Mouse (Mus musculus) 416B (cell line): ENCODE measurements at regions not wholly inside any gene's neighbourhood (a gene's known extent, or its start where the extent isn't known, plus 50 kb on each side); places are given as distances from the start of the nearest gene placed in this dataset.
"Not testable (repeated sequence)": the region's sequence is repeated elsewhere in the genome, so short reads cannot be mapped to it uniquely, and the experiment has no call there.

ENCODE experiments used
- DNase-seq: peaks from one replicate; pipeline ENCODE4 v3.0.0; 2011; ENCODE audit warnings: low read depth

DNA sequence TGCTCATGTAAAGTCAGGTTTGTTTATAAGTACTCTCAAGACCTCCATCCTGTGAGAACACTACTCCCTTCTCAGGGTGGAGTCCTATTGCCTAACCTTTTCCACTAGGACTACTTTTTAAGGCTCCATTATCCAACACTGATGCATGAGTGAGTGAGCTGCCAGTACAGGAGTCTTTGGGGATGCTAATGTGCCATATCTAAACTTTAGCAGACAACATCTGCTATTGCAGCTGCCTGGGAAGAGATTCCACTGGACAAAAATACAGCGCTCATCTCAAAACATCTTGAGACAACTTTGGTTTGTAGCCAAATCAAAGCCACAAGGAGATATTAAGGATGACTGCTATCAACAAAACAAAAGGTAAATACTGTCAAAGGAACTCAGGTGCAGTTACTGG lies 52.3 kb upstream of the Gm10985 start:
- no peak for DNase-seq

DNA sequence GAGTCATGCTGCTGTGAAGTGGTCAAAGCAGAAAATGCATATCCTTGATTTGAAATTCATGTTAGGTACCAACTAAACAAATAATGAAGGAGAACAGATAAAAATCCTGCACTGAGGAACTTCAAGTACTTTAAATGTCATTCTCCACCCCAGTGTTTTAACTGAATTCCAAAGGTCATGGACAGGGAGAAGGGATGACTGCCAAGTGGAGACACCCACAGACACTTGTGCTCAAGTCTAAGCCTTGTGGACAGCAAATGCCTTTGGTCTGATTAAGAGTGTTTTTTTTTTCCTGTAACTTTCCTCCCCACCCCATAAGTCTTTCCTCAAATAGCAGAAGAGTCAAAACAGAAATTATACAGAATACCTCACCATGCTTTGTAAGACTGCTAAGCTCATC lies 55.2 kb upstream of the Gm10985 start:
- DNase-seq: no peak

DNA sequence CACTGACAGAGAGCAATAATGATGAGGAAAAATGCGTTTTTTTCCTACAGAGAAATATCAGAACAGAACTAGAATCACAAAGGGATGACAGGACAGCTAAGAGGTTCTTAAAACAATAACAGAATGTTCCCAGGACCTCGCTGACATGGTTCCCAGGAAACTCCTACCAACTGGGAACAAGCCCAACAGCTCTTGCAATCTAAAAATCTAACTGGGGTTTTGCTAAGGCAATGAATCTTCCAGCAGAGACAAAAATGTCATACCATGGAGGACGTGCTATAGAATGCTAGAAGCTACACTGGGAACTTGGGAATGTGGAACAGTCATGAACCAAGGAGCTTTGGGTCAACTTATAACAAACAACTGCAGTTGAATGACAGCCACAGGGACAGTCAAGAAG lies 59.7 kb upstream of the Gm10985 start:
- DNase-seq: no peak

DNA sequence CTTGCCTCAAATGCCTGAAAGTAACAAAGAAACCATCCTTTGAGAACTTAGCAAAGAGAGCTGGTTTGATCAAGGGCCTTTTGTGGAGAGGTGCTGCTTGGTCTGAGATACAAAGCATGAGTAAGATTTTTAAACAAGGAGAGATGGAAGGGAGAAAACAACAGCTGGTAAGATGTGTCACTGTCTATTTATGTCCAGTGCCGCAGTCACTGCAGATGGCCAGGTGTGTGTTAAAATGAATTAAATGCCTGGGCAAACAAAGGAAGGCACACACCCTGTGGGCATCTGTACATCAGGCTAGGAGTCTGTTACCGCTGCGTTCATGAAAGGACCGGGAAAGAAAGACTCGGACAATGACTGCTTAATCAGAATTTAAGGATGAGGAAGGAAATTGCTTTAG lies 68.2 kb upstream of the Gm10985 start:
- DNase-seq: no peak

DNA sequence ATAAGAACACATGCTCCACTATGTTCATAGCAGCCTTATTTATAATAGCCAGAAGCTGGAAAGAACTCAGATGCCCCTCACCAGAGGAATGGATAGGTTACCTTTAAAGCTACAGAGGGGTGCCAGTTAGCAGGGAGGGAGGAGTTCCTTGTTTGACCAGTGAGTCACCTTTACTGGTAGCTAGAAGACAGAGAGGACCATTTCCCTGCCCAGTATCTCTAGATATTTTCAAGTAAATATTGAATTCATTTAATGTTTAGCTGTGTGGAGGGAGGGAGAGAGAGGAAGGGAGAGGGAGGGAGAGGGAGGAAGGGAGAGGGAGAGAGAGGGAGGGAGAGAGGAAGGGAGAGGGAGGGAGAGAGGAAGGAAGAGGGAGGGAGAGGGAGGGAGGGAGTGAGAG lies 77.3 kb upstream of the Gm10985 start:
- no peak for DNase-seq

DNA sequence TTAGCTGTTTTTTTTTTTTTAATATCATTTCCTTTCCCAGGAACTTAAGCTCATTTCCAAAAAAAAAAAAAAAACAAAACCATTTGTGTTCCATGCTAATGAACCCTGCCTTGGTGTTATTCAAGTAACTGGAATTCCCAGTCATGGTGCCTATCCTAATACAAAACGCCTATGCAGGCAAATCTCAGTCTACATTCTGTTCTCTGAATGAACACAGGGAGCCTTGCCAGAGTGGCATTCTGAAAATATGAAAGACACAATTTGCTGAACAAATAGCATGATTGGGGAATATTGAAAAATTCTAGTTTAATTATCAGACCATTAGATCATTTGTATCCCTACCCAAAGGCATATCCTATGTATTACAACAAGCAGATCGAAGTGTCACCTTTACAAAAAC lies 80.9 kb upstream of the Gm10985 start:
- DNase-seq: no peak

DNA sequence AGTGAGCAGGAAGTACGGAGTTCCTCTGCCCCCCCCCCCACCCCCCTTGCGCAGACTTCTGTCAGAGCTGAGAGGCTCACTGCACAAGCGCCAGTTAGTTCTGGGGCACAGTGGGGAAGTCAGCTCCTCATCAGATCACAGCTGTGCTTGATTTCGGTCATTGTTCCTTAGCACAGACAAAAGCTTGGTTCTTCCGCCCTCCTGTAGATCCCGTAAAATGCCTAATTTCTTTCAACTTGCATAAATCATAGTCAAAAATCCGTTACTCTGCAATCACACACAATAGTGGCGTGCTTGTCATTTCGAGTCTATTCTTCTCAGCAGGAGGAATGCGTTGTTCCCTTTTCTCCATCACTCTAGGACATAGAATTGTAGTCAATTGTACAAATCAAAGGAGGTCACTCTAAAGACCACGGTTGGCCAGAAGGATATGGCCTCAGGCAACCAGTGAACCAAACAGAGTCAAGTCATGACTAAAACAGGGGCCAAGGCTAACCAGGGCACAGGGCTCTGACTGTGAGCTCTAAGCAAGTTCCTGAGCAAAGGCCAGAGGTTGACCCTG lies 83.3 kb upstream of the Gm10985 start:
- DNase-seq: no peak

DNA sequence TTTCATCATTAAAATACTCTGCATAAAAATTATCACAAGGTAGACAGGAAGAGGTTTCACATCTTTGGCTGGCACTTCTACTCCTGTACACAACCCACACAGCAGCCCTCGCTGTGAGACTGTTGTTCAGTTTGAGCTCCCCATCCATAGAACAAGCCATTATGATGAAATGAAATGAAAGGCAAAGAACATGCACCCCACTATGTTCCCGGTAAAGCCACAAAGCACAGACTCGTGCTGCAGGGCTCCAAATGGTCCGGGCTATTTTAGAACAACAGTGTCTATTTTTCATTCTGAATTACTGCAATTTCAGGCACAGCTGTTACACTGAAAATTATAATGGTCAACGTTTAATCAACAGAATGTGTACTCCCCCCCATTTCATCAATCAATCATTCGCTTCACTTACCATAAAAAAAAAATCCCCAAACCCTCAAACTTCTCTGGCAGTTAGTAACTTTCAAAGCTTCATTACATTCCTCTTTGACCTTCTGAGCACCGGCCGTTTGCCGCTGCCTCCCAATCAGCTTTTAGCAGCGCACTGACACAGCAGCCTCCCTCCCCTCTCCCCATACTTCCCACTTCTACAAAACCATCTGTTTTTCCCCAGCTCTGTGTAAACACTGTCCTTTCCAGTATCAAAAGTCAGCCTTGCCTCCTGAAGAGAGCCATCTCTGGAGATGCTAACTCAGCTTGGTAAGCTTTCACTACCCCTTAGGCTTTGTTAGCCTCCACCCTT lies 88.6 kb upstream of the Gm10985 start:
- DNase-seq: no peak

DNA sequence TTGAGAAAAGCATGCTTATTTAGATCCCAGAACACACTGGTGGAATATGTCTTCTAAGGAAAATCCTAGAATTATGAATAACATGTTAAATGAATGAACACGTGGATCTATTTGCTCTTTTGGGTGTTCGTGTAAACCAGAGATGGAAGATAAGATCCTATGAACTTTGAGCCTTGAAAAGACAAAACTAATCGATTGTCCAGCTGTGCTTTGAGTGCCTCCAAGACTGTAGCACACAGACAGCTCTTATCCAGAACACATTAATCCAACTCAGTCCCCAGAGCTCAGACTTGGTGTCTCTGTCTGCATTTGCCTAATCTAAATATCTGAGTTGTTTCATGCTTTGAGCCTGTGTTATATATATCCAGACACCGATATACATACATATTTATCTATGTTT lies 80.0 kb upstream of the Frem2 start:
- DNase-seq: no peak

DNA sequence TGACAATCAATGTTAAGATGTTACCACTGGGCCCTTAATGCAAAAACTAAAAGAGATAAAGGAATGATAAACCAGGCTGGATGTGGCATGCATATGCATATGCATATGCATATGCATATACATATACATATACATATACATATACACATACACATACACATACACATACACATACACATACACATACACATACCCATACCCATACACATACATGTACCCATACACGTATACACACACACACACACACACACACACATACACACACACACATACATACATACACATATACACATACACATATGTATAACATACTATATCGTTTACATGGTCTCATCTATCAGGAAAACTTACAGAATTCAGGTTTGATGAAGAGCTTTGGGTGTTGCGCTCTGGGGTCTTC lies 78.5 kb upstream of the Frem2 start:
- not testable (repeated sequence) for DNase-seq

DNA sequence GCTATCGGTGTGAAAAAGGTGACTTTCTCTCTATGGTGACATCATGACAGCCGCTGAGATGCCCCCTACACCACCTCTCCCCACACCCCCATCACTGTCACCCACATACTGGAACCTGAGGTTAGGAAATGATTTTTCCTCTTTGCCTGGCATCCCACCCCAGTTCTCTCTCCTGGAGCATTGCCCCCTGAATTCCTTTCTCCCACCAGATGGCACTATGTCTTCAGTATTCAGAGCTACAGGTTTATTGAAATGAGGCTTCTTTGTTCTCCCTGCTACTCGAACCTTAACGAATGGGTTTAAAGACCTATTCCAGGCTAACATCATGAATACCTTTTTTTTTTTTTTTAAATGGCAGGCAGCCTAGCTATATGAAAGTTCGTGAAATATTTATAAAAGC lies 78.0 kb upstream of the Frem2 start:
- no peak for DNase-seq

DNA sequence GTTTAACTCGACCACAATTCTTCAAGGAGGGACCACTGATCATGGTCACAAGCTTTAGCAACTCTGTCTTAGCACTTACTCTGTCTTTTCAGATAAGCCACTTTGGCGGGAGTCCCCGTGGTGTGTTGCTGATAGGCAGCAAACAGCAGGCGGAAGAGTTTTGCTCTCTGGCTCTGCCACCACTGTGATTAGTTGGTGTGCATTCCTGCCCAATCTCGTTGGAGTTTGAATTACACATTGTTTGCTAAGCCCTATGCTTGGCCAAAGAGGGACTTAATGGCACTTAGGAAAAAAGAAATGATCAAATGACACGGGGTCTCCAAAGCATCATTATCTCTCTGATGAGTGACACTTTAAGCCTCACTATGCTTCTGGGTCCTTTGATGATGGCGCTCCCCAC lies 73.3 kb upstream of the Frem2 start:
- no peak for DNase-seq

DNA sequence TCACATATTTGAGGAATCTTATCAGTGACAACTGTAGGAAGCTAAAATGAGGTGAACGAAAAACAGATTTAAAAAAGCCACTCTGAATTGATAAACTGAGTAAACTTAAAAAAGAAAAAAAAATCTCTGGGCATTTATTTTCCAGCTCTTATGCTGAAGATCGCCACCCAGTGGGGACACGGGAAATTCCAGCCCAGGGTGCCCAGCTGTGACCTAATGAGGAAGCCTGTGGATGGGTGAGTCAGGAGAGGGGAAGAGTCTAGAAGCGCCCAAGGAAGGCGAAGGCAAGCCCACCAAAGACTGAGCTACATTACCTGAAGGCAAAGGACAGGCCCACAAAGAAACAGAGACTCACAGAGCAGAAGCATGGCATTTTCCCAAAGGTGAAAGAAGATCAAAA lies 72.7 kb upstream of the Frem2 start:
- peak; percentile 35 for DNase-seq

DNA sequence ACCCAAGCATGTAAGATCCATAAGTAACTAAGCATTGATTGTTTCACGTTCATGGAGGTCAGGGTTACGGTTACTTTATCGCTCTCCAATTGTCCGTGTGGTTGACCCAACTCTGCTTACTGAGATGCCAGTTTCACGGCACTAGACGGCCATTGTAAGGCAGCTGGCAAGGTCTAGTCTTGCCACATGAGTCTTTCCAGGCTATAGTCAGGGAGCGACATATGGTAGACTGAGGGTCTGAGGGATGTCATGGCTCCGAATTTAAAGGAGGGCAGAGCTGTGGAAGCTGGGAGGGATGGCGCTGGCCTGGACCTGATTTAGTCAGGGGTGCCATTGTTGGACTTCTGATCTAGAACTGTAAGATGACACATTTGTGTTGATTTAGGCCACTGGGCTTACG lies 72.0 kb upstream of the Frem2 start:
- no peak for DNase-seq

DNA sequence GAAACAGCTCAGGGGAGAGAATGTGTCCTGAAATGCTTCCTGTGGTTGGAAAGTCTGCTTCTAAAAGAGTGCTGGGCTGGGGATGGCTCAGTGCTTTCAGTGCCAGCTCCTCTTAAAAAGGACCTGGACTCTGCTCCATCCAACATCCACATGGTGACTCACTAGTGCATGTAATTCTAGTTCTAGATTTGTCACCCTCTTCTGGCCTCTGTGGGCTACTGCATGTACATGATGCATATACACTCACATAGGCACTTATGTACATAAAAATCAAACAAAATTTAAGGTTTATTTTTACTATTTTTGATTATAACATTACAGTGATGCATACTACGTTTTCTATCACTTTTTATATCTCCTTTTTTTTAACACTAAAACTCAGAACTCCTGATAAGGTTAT lies 70.6 kb upstream of the Frem2 start:
- DNase-seq: no peak

DNA sequence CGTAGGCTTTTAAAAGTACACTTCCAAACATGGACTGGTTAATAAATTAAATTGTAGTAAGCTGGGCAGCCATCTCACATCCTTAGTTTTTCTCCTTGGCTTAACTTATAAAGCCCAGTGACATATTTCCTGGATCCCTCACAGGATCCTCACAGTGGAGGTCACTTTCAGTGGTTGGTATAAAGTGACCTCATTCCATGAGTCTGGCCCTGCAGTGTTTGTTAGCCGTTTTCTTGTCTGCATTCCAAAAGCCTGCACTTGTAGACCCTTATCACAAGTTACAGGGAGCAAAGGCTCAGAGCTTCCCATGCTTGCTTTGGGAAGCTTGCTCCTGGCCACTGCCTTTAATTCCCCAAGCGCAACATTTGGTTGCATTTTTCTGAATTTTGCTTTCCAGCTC lies 49.9 kb upstream of the Frem2 start:
- DNase-seq: no peak
